Comparison of ENCODE assay signal across 10 mouse cellular contexts in the genomic region with DNA sequence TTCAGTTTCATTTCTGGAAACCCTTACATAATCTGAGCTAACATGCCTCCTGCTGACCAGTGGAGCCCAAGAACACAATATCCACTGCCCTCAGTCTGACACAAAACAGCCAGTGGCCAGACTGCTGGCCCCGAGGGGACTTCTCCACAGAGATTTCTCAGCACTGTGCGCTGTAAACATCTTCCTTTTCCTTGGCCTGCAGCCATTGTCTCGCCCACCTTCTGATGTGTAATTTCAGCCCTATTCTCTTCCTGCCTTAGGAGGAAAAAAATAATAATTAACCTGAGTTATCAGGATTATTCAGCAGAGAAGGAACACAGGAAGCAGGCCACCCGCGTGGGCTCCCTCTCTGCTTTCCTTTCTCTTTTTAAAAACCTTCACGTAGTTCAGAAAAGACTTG.
DNase-seq lines count a peak whose midpoint lies in the region; TF ChIP-seq lines count a peak whose summit lies in the region.
"Had no signal": no experiment of that assay in that cellular context is flagged by ENCODE, and none has a peak within 500 bp of the region (broad histone marks: within the 10 kb centered on the region; RNA-seq: fewer than 3 reads in every experiment).

No protein-coding gene starts in this region.

- H3K36me3 ChIP-seq in heart, adult 2 months (ENCODE audit: control insufficient read depth, insufficient read depth, low read length), result no peaks in the 10 kb centered on the region
- H3K36me3 ChIP-seq: midbrain, embryonic 13.5 days had no signal

- no peak for TF ChIP-seq CTCF in heart, adult 2 months (IDR thresholded peaks at IDR 0.05)

- no peaks in the 10 kb centered on the region; the same call in 1 of the 2 replicates for H3K4me1 ChIP-seq in heart, adult 2 months (ENCODE audit: control insufficient read depth, insufficient read depth, low read length)
- H3K4me1 ChIP-seq: midbrain, embryonic 13.5 days had no signal

- H3K4me3 ChIP-seq in heart, adult 2 months, result peak overlapping the region; percentile 18; the same call in 1 of the 2 replicates
- H3K4me3 ChIP-seq: midbrain, embryonic 13.5 days had no signal

- TF ChIP-seq EP300 in heart, adult 2 months (IDR thresholded peaks at IDR 0.05; ENCODE audit: insufficient read depth, low read depth, low read length), result 0 out of 2 replicates have a peak, but pooled peaks have one; percentile 49

- WGBS in heart, adult 2 months, result 25% methylated on average over 6 of the region's 6 CpGs

- DNase-seq in adrenal gland, adult 2 months, result peak; percentile 15
- DNase-seq in adrenal gland, adult 18-20 months (ENCODE audit: low spot score in 2 of 2), result no peak
- peak; percentile 63 for DNase-seq in 3T3-L1 (ENCODE audit: low read depth, low spot score)
- peak; percentile 52 to 69 for DNase-seq in heart, adult 2 months
- DNase-seq in kidney, postnatal 25 days, result peak; percentile 20 to 60
- DNase-seq in spleen, postnatal 36 days (ENCODE audit: low spot score in 2 of 2), result no peak
- no peak for DNase-seq in thymus, postnatal 10 days (ENCODE audit: low spot score in 2 of 2)
- no peak for DNase-seq in T-cell, adult 2 months (ENCODE audit: low spot score)
- DNase-seq: thymus, adult 2 months had no signal

- no peak for TF ChIP-seq POLR2A in heart, adult 2 months (IDR thresholded peaks at IDR 0.05; ENCODE audit: insufficient read depth, low read depth, low read length)

- intact Hi-C loops in heart, adult 2 months (cut with DNase I), result loop anchor here (10.0 kb wide), 1 partner anchor 92 kb away; no protein-coding TSS in a partner anchor

- H3K27me3 ChIP-seq in heart, adult 2 months (ENCODE audit: control insufficient read depth, insufficient read depth, low read length), result no peaks in the 10 kb centered on the region
- H3K27me3 ChIP-seq: midbrain, embryonic 13.5 days had no signal

- H3K27ac ChIP-seq in heart, adult 2 months, result peak overlapping the region; percentile 52
- H3K27ac ChIP-seq: midbrain, embryonic 13.5 days had no signal

- H3K79me2 ChIP-seq in heart, adult 2 months (replicated peaks; ENCODE audit: control insufficient read depth, insufficient read depth, low read length), result no peaks in the 10 kb centered on the region

- H3K9ac ChIP-seq in heart, adult 2 months (ENCODE audit: low read depth, low read length), result no peak overlapping the region
- H3K9ac ChIP-seq: midbrain, embryonic 13.5 days had no signal

Comparison
In these comparisons a context has a peak if more than half of its experiments do, and no peak if none do; other contexts are left out.
1. DNase-seq: peak in adrenal gland, adult 2 months (single experiment), 3T3-L1 (single experiment), heart, adult 2 months (2 of 2) and kidney, postnatal 25 days (2 of 2); none in adrenal gland, adult 18-20 months (0 of 2), spleen, postnatal 36 days (0 of 2), thymus, postnatal 10 days (0 of 2) and T-cell, adult 2 months (single experiment).